Comparison of ENCODE assay signal across 2 mouse cellular contexts in the genomic region with DNA sequence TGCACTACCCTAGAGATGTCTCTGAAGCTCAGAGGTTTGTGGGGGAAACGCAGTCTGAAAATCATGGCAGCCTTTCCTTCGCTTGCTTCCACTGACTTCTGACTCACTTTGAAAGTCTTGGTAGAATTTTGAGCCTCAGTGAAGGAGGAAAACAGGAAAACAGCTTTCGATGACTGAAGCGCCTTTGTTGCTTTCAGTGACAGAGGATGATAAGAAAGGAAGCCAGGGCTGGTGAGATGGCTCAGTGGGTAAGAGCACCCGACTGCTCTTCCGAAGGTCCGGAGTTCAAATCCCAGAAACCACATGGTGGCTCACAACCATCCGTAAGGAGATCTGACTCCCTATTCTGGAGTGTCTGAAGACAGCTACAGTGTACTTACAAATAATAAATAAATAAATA. TPM values are rescaled to one million over a fixed set of nuclear protein-coding genes. Genes with fewer than 3 reads are reported as not detected.
"Had no signal": no experiment of that assay in that cellular context is flagged by ENCODE, and none has a peak within 500 bp of the region (broad histone marks: within the 10 kb centered on the region; RNA-seq: fewer than 3 reads in every experiment).

No protein-coding gene starts in this region.

RNA-seq across cellular contexts. Expression of gene Gbp5, which starts 55.1 kb away (rescaled TPM):
- polyA plus RNA-seq: midbrain, embryonic 11.5 days; neural tube, embryonic 12.5 days had no signal
